ENCODE assay signal across 27 mouse cellular contexts in genomic region chr19:17528746-17529532, GRCm38 (mm10).
DNase-seq lines count a peak whose midpoint lies in the region; ATAC-seq and TF ChIP-seq lines count a peak whose summit lies in the region.
"Had no signal": no experiment of that assay in that cellular context is flagged by ENCODE, and none has a peak within 500 bp of the region (broad histone marks: within the 10 kb centered on the region; RNA-seq: fewer than 3 reads in every experiment).

No protein-coding gene starts in this region.

- H3K4me2 ChIP-seq in intestine, postnatal 0 days (replicated peaks; ENCODE audit: low read depth) = no peak overlapping the region
- H3K4me2 ChIP-seq: forebrain, embryonic 13.5 days; heart, embryonic 12.5 days; heart, embryonic 15.5 days; hindbrain, embryonic 14.5 days had no signal

- WGBS in intestine, postnatal 0 days = 45% methylated on average over 4 of the region's 4 CpGs
- WGBS in cerebellum, adult 2 months = 81% methylated on average over 4 of the region's 4 CpGs

- intact Hi-C loops in heart, postnatal 14 days (cut with DNase I) = no loop called here
- intact Hi-C loops in gastrocnemius, postnatal 14 days (cut with DNase I; ENCODE audit: low total_unique reads) = no loop called here

- no peak for TF ChIP-seq POLR2A in cerebellum, adult 2 months (IDR thresholded peaks at IDR 0.05; ENCODE audit: borderline replicate concordance, insufficient read depth, low read length)

- H3K9ac ChIP-seq in intestine, postnatal 0 days (ENCODE audit: low read depth, low read length) = no peak overlapping the region
- H3K9ac ChIP-seq: forebrain, embryonic 13.5 days; heart, embryonic 12.5 days; heart, embryonic 15.5 days; hindbrain, embryonic 14.5 days had no signal

- no peaks in the 10 kb centered on the region for H3K9me3 ChIP-seq in intestine, postnatal 0 days (ENCODE audit: control insufficient read depth)
- H3K9me3 ChIP-seq: forebrain, embryonic 10.5 days; forebrain, embryonic 13.5 days; G1E; heart, embryonic 12.5 days; heart, embryonic 15.5 days had no signal

- H3K36me3 ChIP-seq in intestine, postnatal 0 days (ENCODE audit: control insufficient read depth, insufficient read depth) = peaks cover 7% of the 10 kb centered on the region; the same call in 1 of the 2 replicates
- H3K36me3 ChIP-seq: forebrain, embryonic 10.5 days; G1E; heart, embryonic 12.5 days; heart, embryonic 15.5 days had no signal

- 0 out of 2 replicates have a peak, but pooled peaks cover 4% of the 10 kb centered on the region for H3K4me1 ChIP-seq in intestine, postnatal 0 days (replicated peaks; ENCODE audit: control insufficient read depth, insufficient read depth, low read length)
- H3K4me1 ChIP-seq in cerebellum, adult 2 months (ENCODE audit: control insufficient read depth, insufficient read depth, low read length) = no peaks in the 10 kb centered on the region
- H3K4me1 ChIP-seq: forebrain, embryonic 10.5 days; forebrain, embryonic 13.5 days; heart, embryonic 12.5 days; heart, embryonic 15.5 days had no signal

- no peak overlapping the region for H3K27ac ChIP-seq in intestine, postnatal 0 days (ENCODE audit: low read depth, low read length)
- H3K27ac ChIP-seq in cerebellum, adult 2 months (ENCODE audit: insufficient read depth, low read length) = no peak overlapping the region
- H3K27ac ChIP-seq: forebrain, embryonic 10.5 days; forebrain, embryonic 13.5 days; heart, embryonic 15.5 days; hindbrain, embryonic 14.5 days; hindbrain, postnatal 0 days had no signal

- no peaks in the 10 kb centered on the region for H3K27me3 ChIP-seq in intestine, postnatal 0 days (replicated peaks; ENCODE audit: control insufficient read depth, insufficient read depth, low read length)
- no peaks in the 10 kb centered on the region for H3K27me3 ChIP-seq in cerebellum, adult 2 months (ENCODE audit: control insufficient read depth, insufficient read depth, low read length)
- H3K27me3 ChIP-seq: CH12.LX; forebrain, embryonic 13.5 days; heart, embryonic 12.5 days; heart, embryonic 15.5 days had no signal

- ATAC-seq in intestine, postnatal 0 days = peak; percentile 95
- ATAC-seq: activated CD4-positive, CD25-positive, alpha-beta regulatory T cell, adult 4 months; forebrain, embryonic 13.5 days; forebrain, embryonic 16.5 days; hindbrain, postnatal 0 days; inflammation-experienced regulatory T-cells, adult 6 months had no signal

- DNase-seq in heart, adult 11 months = peak; percentile 25
- no peak for DNase-seq in heart, postnatal 14 days
- DNase-seq in MEL-GATA-1-ER (ENCODE audit: extremely low read depth, low read depth) = peak; percentile 2
- no peak for DNase-seq in cerebellum, adult 2 months
- DNase-seq in gastrocnemius, postnatal 14 days = no peak
- DNase-seq: adrenal gland, adult 8-10 months; adrenal gland, postnatal 25 days; B cell, adult 2 months; cerebellum, adult 11-12 months; cerebellum, adult 9-10 months; cerebellum, postnatal 14 days; gastrocnemius, postnatal 10 days; heart, adult 18-20 months; heart, postnatal 10 days; heart, postnatal 4 days had no signal

- no peak for TF ChIP-seq CTCF in intestine, postnatal 0 days (IDR thresholded peaks at IDR 0.05; ENCODE audit: low read depth)
- no peak for TF ChIP-seq CTCF in cerebellum, adult 2 months (IDR thresholded peaks at IDR 0.05; ENCODE audit: borderline replicate concordance, insufficient read depth, low read depth, low read length)

- no peak overlapping the region for H3K4me3 ChIP-seq in intestine, postnatal 0 days (ENCODE audit: low read depth, low read length)
- H3K4me3 ChIP-seq in cerebellum, adult 2 months (replicated peaks; ENCODE audit: insufficient read depth, low read depth, low read length) = no peak overlapping the region
- H3K4me3 ChIP-seq: forebrain, embryonic 10.5 days; forebrain, embryonic 13.5 days; heart, embryonic 12.5 days; heart, embryonic 15.5 days had no signal

Comparison
In these comparisons a context has a peak if more than half of its experiments do, and no peak if none do; other contexts are left out.
1. DNase-seq: peak in heart, adult 11 months (single experiment) and MEL-GATA-1-ER (single experiment); none in heart, postnatal 14 days (0 of 2), cerebellum, adult 2 months (0 of 2) and gastrocnemius, postnatal 14 days (single experiment).